Mouse (Mus musculus) spleen, adult 18-20 months (tissue): ENCODE data around the gene Rad51c.

ENCODE experiments used
- DNase-seq, 2 experiments: peaks; one replicate each; pipeline ENCODE4 v3.0.0; 2022; ENCODE audit warnings: mixed read lengths in 2 of 2

Rad51c gene

GRCm38 (mm10) chr11:87367061-87367460, 37.7 kb downstream of the Rad51c start:
- DNase-seq, result no peak

DNA sequence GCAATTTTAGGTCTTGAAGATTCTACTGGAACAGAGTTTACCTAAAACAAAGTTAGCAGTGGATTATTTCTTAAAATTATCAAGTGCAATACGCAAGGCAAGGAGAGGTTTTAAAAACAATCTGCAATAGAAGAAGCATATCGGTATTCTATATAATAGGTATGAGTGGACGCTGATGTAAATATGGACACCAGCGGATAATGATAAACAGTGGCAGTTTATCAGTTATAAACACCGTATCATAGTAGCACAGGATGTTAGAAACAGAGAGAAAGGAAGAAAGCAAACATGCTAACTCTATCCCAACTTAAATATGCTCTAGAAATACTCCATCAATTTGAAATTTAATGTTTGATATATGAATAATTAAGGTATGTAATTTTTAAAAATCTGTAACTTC, 39.6 kb downstream of the Rad51c start:
- DNase-seq, result no peak

DNA sequence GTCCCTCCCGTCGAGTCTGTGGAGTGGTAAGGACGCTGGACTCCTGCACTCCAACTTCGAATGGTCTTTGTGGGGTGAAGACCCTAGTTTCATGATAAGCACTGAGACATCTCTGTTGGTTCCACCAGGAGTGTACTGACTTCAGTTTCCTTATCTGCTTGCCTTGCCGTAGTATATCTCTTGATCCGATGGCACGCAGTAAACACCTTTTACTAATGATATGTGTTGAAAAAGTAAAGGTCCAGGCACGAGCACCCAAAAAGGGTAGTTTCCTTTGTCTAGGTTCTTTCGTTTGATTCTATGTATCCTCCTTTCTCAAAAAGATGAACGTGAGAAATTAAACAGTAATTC, 45.5 kb downstream of the Rad51c start:
- no peak for DNase-seq

GRCm38 (mm10) chr11:87358331-87359261, 46.2 kb downstream of the Rad51c start, which contains the start of gene Ppm1e:
TSS of gene Ppm1e (minus strand) at chr11:87359023.
- peak; percentile 53 to 70 for DNase-seq

GRCm38 (mm10) chr11:87357317-87358300, 47.1 kb downstream of the Rad51c start:
- peak in 1 of 2 experiments; percentile 22 for DNase-seq

DNA sequence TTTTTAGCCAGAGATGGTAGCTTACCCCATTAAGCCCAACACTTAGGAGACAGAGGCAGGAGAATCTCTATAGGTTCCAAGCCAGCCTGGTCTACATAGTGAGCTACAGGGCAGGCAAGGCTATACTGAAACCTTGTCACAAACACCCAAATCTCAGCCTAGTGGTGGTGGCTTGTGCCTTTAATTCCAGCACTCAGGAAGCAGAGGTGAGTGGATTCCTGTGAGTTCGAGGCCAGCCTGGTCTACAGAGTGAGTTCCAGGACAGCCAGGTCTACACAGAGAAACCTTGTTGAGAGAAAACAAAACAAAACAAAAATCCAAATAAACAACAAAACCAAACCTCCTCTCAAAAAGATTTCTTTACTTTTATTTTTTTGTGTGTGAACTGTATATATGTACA, 49.9 kb downstream of the Rad51c start:
- DNase-seq, result no peak

- DNase-seq, result no peak
These were observed 51.0 kb downstream of the Rad51c start for GRCm38 (mm10) chr11:87353646-87354170.
